Mouse (Mus musculus) ovary, postnatal 14 days (tissue): Measurements from ENCODE around the gene Eif2d.

ENCODE experiments used
- DNase-seq: peaks from one replicate; pipeline ENCODE4 v3.0.0; 2022; ENCODE audit warnings: low spot score

The Eif2d gene

DNA sequence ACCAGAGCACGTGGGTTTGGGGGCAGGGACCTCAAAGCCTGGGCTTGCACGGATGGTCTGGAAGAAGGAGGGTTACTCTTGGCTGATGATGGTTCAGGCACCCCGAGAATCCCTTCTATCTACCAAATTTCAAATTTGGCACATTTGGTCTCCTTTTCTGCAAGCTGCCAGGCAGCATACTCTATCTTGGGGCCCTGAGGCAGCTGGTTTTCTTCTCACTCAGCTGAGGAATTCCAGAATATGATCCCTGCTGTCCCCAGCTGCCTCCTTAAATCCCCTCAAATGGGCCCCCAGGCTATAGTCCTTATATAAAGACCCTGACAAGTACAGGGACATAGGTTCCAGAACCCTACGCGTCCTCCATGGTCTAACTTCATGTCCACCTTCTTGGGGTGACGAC lies 60.4 kb downstream of the Eif2d start:
- DNase-seq: no peak

GRCm38 (mm10) chr1:131218933-131219332 lies 66.0 kb downstream of the Eif2d start:
- DNase-seq: no peak

DNA sequence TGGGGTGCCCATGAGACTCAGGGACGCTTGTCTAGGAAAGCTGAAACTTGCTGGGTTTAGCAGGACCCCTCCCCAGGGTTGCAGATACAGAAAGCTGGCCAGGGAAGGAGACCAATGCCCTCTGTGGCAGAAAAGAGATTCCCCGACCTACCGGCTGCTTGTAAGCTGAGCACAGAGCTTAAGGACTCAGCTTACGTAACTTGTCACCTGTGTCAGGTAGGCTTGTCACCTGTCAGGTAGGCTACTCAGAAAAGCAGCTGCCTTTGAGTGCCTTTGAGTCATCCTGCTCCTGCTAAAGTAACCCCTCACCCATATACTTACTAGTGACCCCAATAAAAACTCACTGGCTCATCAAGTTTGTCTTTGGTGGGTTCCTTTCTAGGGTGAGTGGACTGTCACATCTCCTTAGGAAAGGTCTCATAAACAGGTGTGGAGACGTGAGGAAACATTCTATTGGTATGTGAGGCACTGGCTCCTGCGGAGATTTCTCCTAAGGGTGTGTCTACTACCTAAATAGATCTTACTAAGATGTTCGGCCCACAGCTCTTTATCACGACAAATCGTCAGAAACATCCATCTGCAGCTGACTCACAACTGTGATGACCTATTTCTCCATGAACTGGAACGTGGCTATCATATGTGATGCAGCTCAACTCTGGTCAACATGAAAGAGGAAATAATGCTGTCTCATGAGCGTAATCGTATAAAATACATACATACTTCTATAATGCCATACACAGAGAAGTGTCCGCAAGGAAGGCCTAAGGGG lies 69.0 kb downstream of the Eif2d start:
- DNase-seq: no peak

DNA sequence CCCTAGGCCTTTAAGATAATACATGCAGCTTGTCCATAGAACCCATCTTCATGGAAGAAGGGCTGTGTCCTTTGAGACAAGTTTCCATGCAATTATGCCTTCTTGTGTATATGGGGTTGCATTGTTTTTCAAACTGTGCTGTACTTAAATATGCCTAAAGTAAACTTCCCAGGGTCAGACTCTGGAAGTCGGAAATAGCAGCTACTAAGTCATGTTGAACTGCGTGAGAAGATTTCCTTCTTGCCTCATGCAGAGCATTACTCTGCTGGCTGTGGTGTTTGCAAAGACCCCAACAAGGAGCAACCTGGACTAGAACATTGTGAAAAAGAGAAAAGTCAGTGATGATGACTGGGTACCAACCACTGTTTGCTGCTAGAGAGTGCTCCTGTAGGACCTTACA lies 70.4 kb downstream of the Eif2d start:
- DNase-seq: no peak

DNA sequence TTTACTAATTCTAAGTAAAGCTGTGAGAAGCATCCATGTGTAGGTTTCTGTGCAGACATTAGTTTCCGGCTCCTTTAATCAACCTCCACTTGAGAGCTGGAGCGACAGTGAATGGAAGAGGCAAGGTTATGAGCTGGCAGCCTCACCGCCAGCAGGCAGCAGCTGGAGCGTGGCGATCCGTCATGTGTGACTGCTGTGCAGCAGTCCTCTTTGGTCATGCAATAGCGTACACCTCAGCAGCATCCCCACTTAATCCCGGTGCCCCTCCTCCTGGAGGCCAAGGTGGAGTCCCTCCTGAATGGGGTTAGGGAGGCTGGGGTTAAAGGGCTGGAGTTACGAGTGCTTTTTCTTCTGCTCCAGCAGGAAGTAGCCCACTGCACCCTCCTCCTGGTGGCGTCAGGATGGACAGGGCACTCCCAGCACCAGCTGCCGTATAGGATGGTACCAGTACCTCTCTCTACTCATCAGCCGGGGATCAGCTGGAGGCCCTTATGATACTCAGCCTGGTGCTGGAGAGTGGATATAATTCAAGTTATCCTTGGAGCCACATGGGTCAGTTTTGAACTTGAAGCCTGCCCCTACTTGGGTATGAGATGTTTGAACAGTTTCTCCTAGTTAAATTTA lies 72.0 kb downstream of the Eif2d start:
- DNase-seq: no peak

DNA sequence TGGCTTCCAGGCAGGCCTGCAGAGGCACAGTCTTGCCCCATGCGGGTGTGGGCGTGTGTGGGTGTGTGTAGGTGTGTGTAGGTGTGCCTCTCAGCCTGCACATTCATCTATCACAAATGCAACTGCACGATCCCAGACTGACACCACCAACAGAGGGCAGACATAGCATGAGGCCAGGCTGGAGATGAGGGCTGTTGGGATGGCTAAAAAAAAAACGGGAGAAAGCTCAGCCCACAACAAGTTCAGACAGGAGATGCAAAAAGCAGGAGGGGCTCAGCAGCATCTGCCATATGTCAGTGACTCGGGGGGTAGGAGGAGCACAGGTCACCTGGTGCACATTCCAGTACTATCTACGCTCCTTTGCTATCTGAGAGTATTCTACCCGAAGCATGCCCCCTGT lies 75.2 kb downstream of the Eif2d start:
- DNase-seq: no peak

DNA sequence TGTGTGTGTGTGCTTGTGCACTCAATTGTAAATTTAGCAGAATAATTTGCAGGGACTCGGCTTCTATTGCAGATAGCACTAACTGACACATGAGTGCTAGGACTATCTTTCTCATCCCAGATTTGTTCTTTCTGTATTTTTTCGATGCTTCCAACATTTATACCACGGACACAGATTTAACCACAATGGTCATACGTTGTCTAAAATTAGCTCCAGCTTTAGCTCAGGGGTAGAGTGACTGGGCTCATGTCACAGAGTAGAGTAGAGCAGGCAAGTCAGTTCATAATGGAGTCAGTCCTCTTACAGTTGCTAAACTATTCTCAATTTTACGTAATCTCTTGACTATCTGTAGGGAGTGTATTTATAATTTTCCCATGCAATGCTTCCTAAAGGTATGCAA lies 75.7 kb downstream of the Eif2d start:
- DNase-seq: no peak

GRCm38 (mm10) chr1:131233527-131233926 lies 80.5 kb downstream of the Eif2d start:
- no peak for DNase-seq

- no peak for DNase-seq
Measured at GRCm38 (mm10) chr1:131236077-131236476, 83.1 kb downstream of the Eif2d start.
